Comparison of ENCODE assay signal across 15 mouse cellular contexts in genomic region chr6:128807021-128807420, GRCm38 (mm10). TPM values are rescaled to one million over a fixed set of nuclear protein-coding genes. Genes with fewer than 3 reads are reported as not detected.
DNase-seq lines count a peak whose midpoint lies in the region; ATAC-seq and TF ChIP-seq lines count a peak whose summit lies in the region.
"Had no signal": no experiment of that assay in that cellular context is flagged by ENCODE, and none has a peak within 500 bp of the region (broad histone marks: within the 10 kb centered on the region; RNA-seq: fewer than 3 reads in every experiment).

No protein-coding gene starts in this region.

- H3K27ac ChIP-seq in kidney, adult 2 months (ENCODE audit: insufficient read depth, low read depth, low read length): no peak overlapping the region
- no peak overlapping the region for H3K27ac ChIP-seq in midbrain, embryonic 14.5 days (replicated peaks; ENCODE audit: low read depth, low read length)
- no peak overlapping the region for H3K27ac ChIP-seq in midbrain, embryonic 15.5 days
- H3K27ac ChIP-seq: forebrain, embryonic 10.5 days; neural tube, embryonic 13.5 days had no signal

- no peak overlapping the region for H3K9ac ChIP-seq in midbrain, embryonic 14.5 days (replicated peaks; ENCODE audit: low read length)
- H3K9ac ChIP-seq in midbrain, embryonic 15.5 days: no peak overlapping the region
- H3K9ac ChIP-seq: neural tube, embryonic 13.5 days had no signal

- DNase-seq in cerebellum, adult 9-10 months: peak; percentile 22
- no peak for DNase-seq in cerebellum, adult 9-11 months
- peak; percentile 20 for DNase-seq in kidney, adult 2 months
- no peak for DNase-seq in kidney, postnatal 4 days
- peak; percentile 31 for DNase-seq in midbrain, embryonic 14.5 days
- peak; percentile 52 for DNase-seq in splenic B cell, adult 2 months (ENCODE audit: low read depth, low spot score)
- DNase-seq in spleen, adult 18-20 months: no peak
- DNase-seq: heart, postnatal 4 days had no signal

- H3K4me3 ChIP-seq in kidney, adult 2 months (ENCODE audit: insufficient read depth, low read depth, low read length): no peak overlapping the region
- no peak overlapping the region for H3K4me3 ChIP-seq in midbrain, embryonic 14.5 days (replicated peaks; ENCODE audit: low read depth, low read length)
- no peak overlapping the region for H3K4me3 ChIP-seq in midbrain, embryonic 15.5 days
- H3K4me3 ChIP-seq: forebrain, embryonic 10.5 days; neural tube, embryonic 13.5 days had no signal

- H3K4me1 ChIP-seq in kidney, adult 2 months (ENCODE audit: control insufficient read depth, insufficient read depth, low read length): no peaks in the 10 kb centered on the region
- no peaks in the 10 kb centered on the region for H3K4me1 ChIP-seq in midbrain, embryonic 14.5 days (ENCODE audit: control insufficient read depth, insufficient read depth, low read length)
- H3K4me1 ChIP-seq in midbrain, embryonic 15.5 days: peaks cover 3% of the 10 kb centered on the region; the same call in 1 of the 2 replicates

- no peak for TF ChIP-seq CTCF in kidney, adult 2 months (conservative IDR thresholded peaks at IDR 0.05; ENCODE audit: insufficient read depth, insufficient read length, low read depth, low read length)

- no peaks in the 10 kb centered on the region for H3K27me3 ChIP-seq in kidney, adult 2 months (replicated peaks; ENCODE audit: control insufficient read depth, insufficient read depth, low read length)
- H3K27me3 ChIP-seq in midbrain, embryonic 14.5 days (ENCODE audit: control insufficient read depth, insufficient read depth, low read length): no peaks in the 10 kb centered on the region
- no peaks in the 10 kb centered on the region for H3K27me3 ChIP-seq in midbrain, embryonic 15.5 days (replicated peaks)
- H3K27me3 ChIP-seq in splenic B cell, adult 2 months (ENCODE audit: control insufficient read depth, insufficient read depth, low read length, poor library complexity, severe bottlenecking): no peaks in the 10 kb centered on the region
- H3K27me3 ChIP-seq: neural tube, embryonic 13.5 days had no signal

- TF ChIP-seq POLR2A in kidney, adult 2 months (IDR thresholded peaks at IDR 0.05; ENCODE audit: low read depth, low read length): no peak

- ATAC-seq in midbrain, embryonic 14.5 days (ENCODE audit: low FRiP score, low TSS enrichment): no peak
- ATAC-seq in midbrain, embryonic 15.5 days (replicated peaks): no peak
- ATAC-seq: activated CD4-positive, CD25-positive, alpha-beta regulatory T cell, adult 4 months had no signal

- 69% methylated on average over 3 of the region's 3 CpGs for WGBS in kidney, adult 2 months
- 68% methylated on average over 3 of the region's 3 CpGs for WGBS in midbrain, embryonic 14.5 days
- 66% methylated on average over 3 of the region's 3 CpGs for WGBS in midbrain, embryonic 15.5 days

- H3K4me2 ChIP-seq in midbrain, embryonic 14.5 days (ENCODE audit: low read length): no peak overlapping the region
- H3K4me2 ChIP-seq in midbrain, embryonic 15.5 days: no peak overlapping the region
- H3K4me2 ChIP-seq: neural tube, embryonic 13.5 days had no signal

- H3K9me3 ChIP-seq in midbrain, embryonic 14.5 days (ENCODE audit: control insufficient read depth, low read length): no peaks in the 10 kb centered on the region
- H3K9me3 ChIP-seq in midbrain, embryonic 15.5 days: no peaks in the 10 kb centered on the region
- H3K9me3 ChIP-seq: neural tube, embryonic 13.5 days had no signal

- no peaks in the 10 kb centered on the region for H3K36me3 ChIP-seq in kidney, adult 2 months (ENCODE audit: control insufficient read depth, insufficient read depth, low read length)
- no peaks in the 10 kb centered on the region for H3K36me3 ChIP-seq in midbrain, embryonic 14.5 days (ENCODE audit: control insufficient read depth, insufficient read depth, low read length)
- H3K36me3 ChIP-seq in midbrain, embryonic 15.5 days (replicated peaks): no peaks in the 10 kb centered on the region
- H3K36me3 ChIP-seq in splenic B cell, adult 2 months (ENCODE audit: control insufficient read depth, insufficient read depth, low read length, poor library complexity, severe bottlenecking): no peaks in the 10 kb centered on the region
- H3K36me3 ChIP-seq: forebrain, embryonic 10.5 days; neural tube, embryonic 13.5 days had no signal

RNA-seq across cellular contexts. Expression of gene Klrb1c, which starts 18.0 kb away (rescaled TPM):
- 0.15 and 0.31 TPM in 2 replicates for polyA plus RNA-seq in kidney, adult 2 months (2012; rRNA removed)
- not detected in 2 replicates for polyA plus RNA-seq in midbrain, embryonic 14.5 days (2014; fragmentation: Nextera tagmentation; extraction: Ambion mirVana)
- 0.12 and 0.13 TPM in 2 replicates for polyA plus RNA-seq in midbrain, embryonic 15.5 days (2015; fragmentation: Nextera tagmentation; extraction: Ambion mirVana)
- polyA plus RNA-seq: C2C12; forebrain, embryonic 10.5 days; limb, embryonic 11.5 days had no signal

RNA-seq across cellular contexts. Expression of gene Gm44511, which starts 19.1 kb away (rescaled TPM):
- polyA plus RNA-seq in kidney, adult 2 months (2012; rRNA removed): 0.23 TPM in 1 of 2 replicates, not detected in the other
- polyA plus RNA-seq in midbrain, embryonic 14.5 days (2014; fragmentation: Nextera tagmentation; extraction: Ambion mirVana): not detected in 2 replicates
- not detected in 2 replicates for polyA plus RNA-seq in midbrain, embryonic 15.5 days (2015; fragmentation: Nextera tagmentation; extraction: Ambion mirVana)
- polyA plus RNA-seq: activated CD4-positive, CD25-positive, alpha-beta regulatory T cell, adult 4 months; C2C12; cortical plate, adult 2 months; forebrain, embryonic 10.5 days; limb, embryonic 11.5 days; neural tube, embryonic 13.5 days had no signal

RNA-seq across cellular contexts. Expression of gene Klrb1b, which starts 19.1 kb away (rescaled TPM):
- polyA plus RNA-seq in kidney, adult 2 months (2012; rRNA removed): 0.03 and 0.11 TPM in 2 replicates
- polyA plus RNA-seq in midbrain, embryonic 14.5 days (2014; fragmentation: Nextera tagmentation; extraction: Ambion mirVana): 0.09 and 0.14 TPM in 2 replicates
- not detected in 2 replicates for polyA plus RNA-seq in midbrain, embryonic 15.5 days (2015; fragmentation: Nextera tagmentation; extraction: Ambion mirVana)
- polyA plus RNA-seq: activated CD4-positive, CD25-positive, alpha-beta regulatory T cell, adult 4 months; C2C12; cortical plate, adult 2 months; forebrain, embryonic 10.5 days; limb, embryonic 11.5 days; neural tube, embryonic 13.5 days had no signal

Comparison
In these comparisons a context has a peak if more than half of its experiments do, and no peak if none do; other contexts are left out.
1. DNase-seq: peak in cerebellum, adult 9-10 months (single experiment), kidney, adult 2 months (single experiment), midbrain, embryonic 14.5 days (single experiment) and splenic B cell, adult 2 months (single experiment); none in cerebellum, adult 9-11 months (single experiment), kidney, postnatal 4 days (0 of 2) and spleen, adult 18-20 months (0 of 2).